16 mouse cellular contexts compared by ENCODE assay signal in the genomic region with DNA sequence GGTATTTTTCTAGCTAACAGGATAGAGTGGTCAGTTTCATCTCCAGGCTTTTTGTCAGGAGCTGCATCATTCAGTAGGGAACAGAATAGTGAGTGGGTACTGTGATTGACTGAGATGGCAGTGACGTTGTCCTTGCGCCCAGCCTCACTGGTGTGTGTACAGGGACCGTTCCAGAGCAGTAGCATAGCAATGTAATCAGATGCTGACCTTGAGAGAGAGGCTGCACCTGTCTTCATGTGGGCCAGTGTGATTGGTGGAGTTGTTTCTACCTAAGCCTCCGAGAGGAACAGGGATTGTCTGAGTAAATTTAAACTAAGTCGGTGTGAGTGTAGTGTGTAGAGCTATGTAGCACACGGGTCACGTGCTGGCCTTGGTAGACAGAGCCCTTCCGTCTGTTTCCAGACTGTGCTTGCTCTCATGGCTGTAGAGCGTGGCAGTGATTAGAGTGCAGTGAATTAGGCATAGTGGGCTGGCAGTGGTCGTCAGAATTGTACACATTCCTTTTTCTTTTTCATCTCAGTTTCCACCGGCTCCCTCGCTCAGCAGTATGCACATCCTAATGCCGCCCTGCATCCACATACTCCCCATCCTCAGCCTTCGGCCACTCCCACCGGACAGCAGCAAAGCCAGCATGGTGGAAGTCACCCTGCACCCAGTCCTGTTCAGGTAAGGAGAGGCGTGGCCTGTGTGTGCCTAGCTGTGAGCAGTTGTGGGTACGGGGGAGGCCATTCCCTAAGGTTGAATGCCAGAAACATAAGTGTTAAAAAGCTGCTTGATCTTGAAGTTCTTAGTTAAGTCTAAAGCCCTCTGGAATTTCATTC. TPM values are rescaled to one million over a fixed set of nuclear protein-coding genes. Genes with fewer than 3 reads are reported as not detected.
DNase-seq lines count a peak whose midpoint lies in the region; ATAC-seq and TF ChIP-seq lines count a peak whose summit lies in the region.
"Had no signal": no experiment of that assay in that cellular context is flagged by ENCODE, and none has a peak within 500 bp of the region (broad histone marks: within the 10 kb centered on the region; RNA-seq: fewer than 3 reads in every experiment).

No protein-coding gene starts in this region.

- TF ChIP-seq POLR2A in lung, adult 2 months (IDR thresholded peaks at IDR 0.05; ENCODE audit: borderline replicate concordance, extremely low read depth, low read depth, low read length), result no peak

- 0 out of 2 replicates have a peak overlapping the region, but pooled peaks have one; percentile 4 for H3K9ac ChIP-seq in heart, embryonic 12.5 days
- H3K9ac ChIP-seq in intestine, embryonic 15.5 days, result no peak overlapping the region
- no peak overlapping the region for H3K9ac ChIP-seq in intestine, embryonic 16.5 days (ENCODE audit: low read depth, low read length)
- 0 out of 2 replicates have a peak overlapping the region, but pooled peaks have one; percentile 16 for H3K9ac ChIP-seq in heart, embryonic 16.5 days (ENCODE audit: low read length)
- H3K9ac ChIP-seq: kidney, embryonic 15.5 days; liver, embryonic 14.5 days; midbrain, embryonic 12.5 days; neural tube, embryonic 13.5 days had no signal

- TF ChIP-seq CTCF in lung, adult 2 months (IDR thresholded peaks at IDR 0.05; ENCODE audit: insufficient read depth, low read length), result no peak

- H3K4me1 ChIP-seq in heart, embryonic 12.5 days (replicated peaks), result peaks cover 43% of the 10 kb centered on the region
- 0 out of 2 replicates have a peak, but pooled peaks cover 2% of the 10 kb centered on the region for H3K4me1 ChIP-seq in intestine, embryonic 15.5 days (replicated peaks)
- H3K4me1 ChIP-seq in intestine, embryonic 16.5 days (ENCODE audit: control insufficient read depth, insufficient read depth, low read length), result peaks cover 7% of the 10 kb centered on the region; the same call in 1 of the 2 replicates
- H3K4me1 ChIP-seq in heart, embryonic 16.5 days (ENCODE audit: control insufficient read depth, insufficient read depth, low read length), result peaks cover 25% of the 10 kb centered on the region
- peaks cover 18% of the 10 kb centered on the region for H3K4me1 ChIP-seq in lung, adult 2 months (ENCODE audit: control insufficient read depth, insufficient read depth, low read length)
- H3K4me1 ChIP-seq: embryonic facial prominence, embryonic 10.5 days; midbrain, embryonic 12.5 days had no signal

- H3K4me3 ChIP-seq in heart, embryonic 12.5 days, result no peak overlapping the region
- H3K4me3 ChIP-seq in intestine, embryonic 15.5 days (replicated peaks), result no peak overlapping the region
- H3K4me3 ChIP-seq in intestine, embryonic 16.5 days (ENCODE audit: low read length), result no peak overlapping the region
- H3K4me3 ChIP-seq in heart, embryonic 16.5 days (ENCODE audit: low read length), result no peak overlapping the region
- H3K4me3 ChIP-seq in lung, adult 2 months (replicated peaks; ENCODE audit: extremely low read depth, low read depth, low read length), result no peak overlapping the region
- H3K4me3 ChIP-seq: embryonic facial prominence, embryonic 10.5 days; kidney, embryonic 15.5 days; midbrain, embryonic 12.5 days; neural tube, embryonic 13.5 days had no signal

- H3K36me3 ChIP-seq in heart, embryonic 12.5 days, result peaks cover 59% of the 10 kb centered on the region
- peaks cover 18% of the 10 kb centered on the region for H3K36me3 ChIP-seq in intestine, embryonic 15.5 days
- peaks cover 19% of the 10 kb centered on the region for H3K36me3 ChIP-seq in intestine, embryonic 16.5 days (ENCODE audit: control insufficient read depth, insufficient read depth, low read length)
- H3K36me3 ChIP-seq in heart, embryonic 16.5 days (ENCODE audit: control insufficient read depth, insufficient read depth), result peaks cover 36% of the 10 kb centered on the region

- H3K27me3 ChIP-seq in heart, embryonic 12.5 days (replicated peaks), result no peaks in the 10 kb centered on the region
- H3K27me3 ChIP-seq in intestine, embryonic 15.5 days (replicated peaks), result no peaks in the 10 kb centered on the region
- H3K27me3 ChIP-seq in intestine, embryonic 16.5 days (replicated peaks; ENCODE audit: control insufficient read depth, insufficient read depth, low read length), result no peaks in the 10 kb centered on the region
- no peaks in the 10 kb centered on the region for H3K27me3 ChIP-seq in heart, embryonic 16.5 days (ENCODE audit: control insufficient read depth, insufficient read depth, low read length)
- H3K27me3 ChIP-seq: CH12.LX; kidney, embryonic 15.5 days; midbrain, embryonic 12.5 days; neural tube, embryonic 13.5 days had no signal

- peak; percentile 34 for DNase-seq in cerebellum, adult 9-10 months
- no peak for DNase-seq in cerebellum, postnatal 4 days (ENCODE audit: low spot score in 2 of 2)
- no peak for DNase-seq in heart, postnatal 4 days
- DNase-seq in lung, adult 2 months, result no peak
- DNase-seq: right cerebral cortex, adult 18-20 months; thymus, postnatal 25 days had no signal

- WGBS in heart, embryonic 12.5 days, result 80% methylated on average over 17 of the region's 17 CpGs
- WGBS in intestine, embryonic 15.5 days, result 79% methylated on average over 17 of the region's 17 CpGs
- 79% methylated on average over 17 of the region's 17 CpGs for WGBS in intestine, embryonic 16.5 days
- WGBS in heart, embryonic 16.5 days, result 75% methylated on average over 17 of the region's 17 CpGs
- WGBS in lung, adult 2 months, result 85% methylated on average over 17 of the region's 17 CpGs

- peak overlapping the region; percentile 29; the same call in 1 of the 2 replicates for H3K4me2 ChIP-seq in heart, embryonic 12.5 days
- no peak overlapping the region for H3K4me2 ChIP-seq in intestine, embryonic 15.5 days (replicated peaks)
- no peak overlapping the region for H3K4me2 ChIP-seq in intestine, embryonic 16.5 days (ENCODE audit: low read depth, low read length)
- H3K4me2 ChIP-seq in heart, embryonic 16.5 days (ENCODE audit: low read depth, low read length), result no peak overlapping the region
- H3K4me2 ChIP-seq: kidney, embryonic 15.5 days; midbrain, embryonic 12.5 days; neural tube, embryonic 13.5 days had no signal

- no peak for ATAC-seq in heart, embryonic 12.5 days (ENCODE audit: insufficient number of reproducible peaks, low FRiP score)
- ATAC-seq in intestine, embryonic 15.5 days, result 0 out of 2 replicates have a peak, but pooled peaks have one; percentile 15
- ATAC-seq in intestine, embryonic 16.5 days, result no peak
- no peak for ATAC-seq in heart, embryonic 16.5 days (replicated peaks; ENCODE audit: extremely low read depth, insufficient read depth, low FRiP score)

- no peaks in the 10 kb centered on the region for H3K9me3 ChIP-seq in heart, embryonic 12.5 days (replicated peaks)
- H3K9me3 ChIP-seq in intestine, embryonic 15.5 days, result no peaks in the 10 kb centered on the region
- H3K9me3 ChIP-seq in intestine, embryonic 16.5 days (ENCODE audit: control insufficient read depth, low read length), result no peaks in the 10 kb centered on the region
- no peaks in the 10 kb centered on the region for H3K9me3 ChIP-seq in heart, embryonic 16.5 days (replicated peaks; ENCODE audit: control insufficient read depth, low read length)
- H3K9me3 ChIP-seq: embryonic facial prominence, embryonic 10.5 days; kidney, embryonic 15.5 days; midbrain, embryonic 12.5 days; neural tube, embryonic 13.5 days had no signal

- peak overlapping the region; percentile 72 for H3K27ac ChIP-seq in heart, embryonic 12.5 days (ENCODE audit: poor library complexity, severe bottlenecking)
- no peak overlapping the region for H3K27ac ChIP-seq in intestine, embryonic 15.5 days
- no peak overlapping the region for H3K27ac ChIP-seq in intestine, embryonic 16.5 days (ENCODE audit: low read length)
- H3K27ac ChIP-seq in heart, embryonic 16.5 days (ENCODE audit: low read length), result peak overlapping the region; percentile 54
- H3K27ac ChIP-seq: embryonic facial prominence, embryonic 10.5 days; liver, embryonic 14.5 days; midbrain, embryonic 12.5 days; neural tube, embryonic 13.5 days had no signal

RNA-seq across cellular contexts. Expression of a gene that starts 26.9 kb away (rescaled TPM):
- polyA plus RNA-seq in heart, embryonic 12.5 days (2016; fragmentation: Nextera tagmentation; extraction: Ambion mirVana), result 22.6 and 24.9 TPM in 2 replicates
- 10 to 100 TPM; 36.7 to 39.2 TPM for total RNA-seq in heart, postnatal 4 days (2021)
- 12.3 and 13.1 TPM in 2 replicates for polyA plus RNA-seq in intestine, embryonic 15.5 days (2015; fragmentation: Nextera tagmentation; extraction: Ambion mirVana)
- 7.7 and 9.9 TPM in 2 replicates for polyA plus RNA-seq in intestine, embryonic 16.5 days (2015; fragmentation: Nextera tagmentation; extraction: Ambion mirVana)
- polyA plus RNA-seq in heart, embryonic 16.5 days (2015; fragmentation: Nextera tagmentation; extraction: Ambion mirVana), result 12.0 and 13.3 TPM in 2 replicates
- 58.8 and 106 TPM in 2 replicates for polyA plus RNA-seq in lung, adult 2 months (2012; rRNA removed)

RNA-seq across cellular contexts. Expression of a gene that starts 38.2 kb away (rescaled TPM):
- polyA plus RNA-seq in heart, embryonic 12.5 days (2016; fragmentation: Nextera tagmentation; extraction: Ambion mirVana), result 17.1 and 17.8 TPM in 2 replicates
- 10 to 100 TPM in 1 of 2 experiments, 1 to 10 TPM in 1; 9.3 to 10.9 TPM for total RNA-seq in heart, postnatal 4 days (2021)
- 32.6 and 36.4 TPM in 2 replicates for polyA plus RNA-seq in intestine, embryonic 15.5 days (2015; fragmentation: Nextera tagmentation; extraction: Ambion mirVana)
- polyA plus RNA-seq in intestine, embryonic 16.5 days (2015; fragmentation: Nextera tagmentation; extraction: Ambion mirVana), result 38.1 and 44.6 TPM in 2 replicates
- 15.3 and 19.4 TPM in 2 replicates for polyA plus RNA-seq in heart, embryonic 16.5 days (2015; fragmentation: Nextera tagmentation; extraction: Ambion mirVana)
- polyA plus RNA-seq in lung, adult 2 months (2012; rRNA removed), result 20.4 and 25.3 TPM in 2 replicates

Comparison
In these comparisons a context has a peak if more than half of its experiments do, and no peak if none do; other contexts are left out.
1. H3K27ac ChIP-seq: peak in heart, embryonic 12.5 days (single experiment) and heart, embryonic 16.5 days (single experiment); none in intestine, embryonic 15.5 days (single experiment) and intestine, embryonic 16.5 days (single experiment).
2. H3K9ac ChIP-seq: peak in heart, embryonic 12.5 days (single experiment) and heart, embryonic 16.5 days (single experiment); none in intestine, embryonic 15.5 days (single experiment) and intestine, embryonic 16.5 days (single experiment).